Mouse (Mus musculus): ENCODE measurements around the gene Fkbpl.

GRCm38 (mm10) chr17:34672246-34672792 is 27.8 kb downstream of the Fkbpl start:
- TF ChIP-seq CTCF (IDR thresholded peaks at IDR 0.05; ENCODE audit: low read depth): no peak
- TF ChIP-seq EP300 (IDR thresholded peaks at IDR 0.05; ENCODE audit: low read depth): no peak
